Mouse (Mus musculus) embryonic stem cell, embryonic (primary cell): Measurements from ENCODE around the gene March9.

Experiments
- CTCF ChIA-PET, 4 experiments: fragments of 300-600 bp in 2 of 4; fragments of 350-600 bp in 2 of 4; sonication (Branson Sonifier 250); formaldehyde crosslinking; loops; one replicate each; lab custom pipeline; 2022; ENCODE audit warnings: inconsistent platforms in 2 of 4; lab: Charles Lee
- POLR2A ChIA-PET, 4 experiments: fragments of 300-600 bp in 2 of 4; fragments of 350-600 bp in 2 of 4; sonication (Branson Sonifier 250); formaldehyde crosslinking; loops; one replicate each; lab custom pipeline; 2022; ENCODE audit warnings: antibody characterized with exemption in 4 of 4, inconsistent platforms in 1 of 4; lab: Charles Lee

The March9 gene

GRCm38 (mm10) chr10:127085052-127085451, 25.1 kb upstream of the March9 start:
- CTCF ChIA-PET = interaction anchor here in 1 of 4 experiments (0.7 to 1.8 kb wide), 2 partner anchors 10 to 112 kb away, joined by 3 to 7 read pairs; partner anchors contain the start of gene Agap2

GRCm38 (mm10) chr10:127083915-127084306, 23.9 kb upstream of the March9 start:
- ChIA-PET CTCF (interaction anchor here in 3 of 4 experiments (0.5 to 1.6 kb wide), 4 partner anchors 8 to 26 kb away, joined by 3 to 4 read pairs (median 3); no protein-coding TSS in a partner anchor), POLR2A (interaction anchor here in 2 of 4 experiments (1.5 to 2.1 kb wide), 2 partner anchors 8 to 17 kb away, joined by 3 to 7 read pairs; partner anchors contain the start of gene Agap2 (in 1 of the 2))

More at GRCm38 (mm10) chr10:127085052-127085451, 25.1 kb upstream of the March9 start:
- POLR2A ChIA-PET = interaction anchor here in 2 of 4 experiments (1.0 to 2.1 kb wide), 4 partner anchors 9 to 160 kb away, joined by 3 to 7 read pairs (median 6); partner anchors contain the start of genes Agap2 (in 1 of the 2) and Tspan31 (in 1 of the 2)

GRCm38 (mm10) chr10:127083292-127083914, 23.4 kb upstream of the March9 start:
- POLR2A ChIA-PET = interaction anchor here in 1 of 4 experiments (1.4 to 1.5 kb wide), 2 partner anchors 17 to 37 kb away, joined by 3 to 5 read pairs; partner anchors contain the start of gene Os9

GRCm38 (mm10) chr10:127081996-127082620, 22.1 kb upstream of the March9 start:
- POLR2A ChIA-PET = interaction anchor here in 3 of 4 experiments (0.6 to 1.5 kb wide), 6 partner anchors 11 to 345 kb away, joined by 3 to 6 read pairs (median 4); partner anchors contain the start of genes Cdk4 (in 1 of the 3) and Os9 (in 1 of the 3)
- CTCF ChIA-PET = interaction anchor here in 2 of 4 experiments (0.7 to 1.6 kb wide), 3 partner anchors 24 to 104 kb away, joined by 3 to 5 read pairs (median 4); no protein-coding TSS in a partner anchor

More at GRCm38 (mm10) chr10:127083292-127083914, 23.4 kb upstream of the March9 start:
- CTCF ChIA-PET = interaction anchor here in 3 of 4 experiments (0.5 to 1.6 kb wide), 4 partner anchors 9 to 25 kb away, joined by 3 to 4 read pairs (median 3); no protein-coding TSS in a partner anchor

GRCm38 (mm10) chr10:127080901-127081780, 21.2 kb upstream of the March9 start:
- CTCF ChIA-PET = interaction anchor here in 3 of 4 experiments (0.7 to 1.5 kb wide), 4 partner anchors 8 to 103 kb away, joined by 3 to 5 read pairs (median 4); no protein-coding TSS in a partner anchor
- POLR2A ChIA-PET = interaction anchor here (0.5 to 3.8 kb wide), 12 partner anchors 10 to 346 kb away, joined by 3 to 24 read pairs (median 4); partner anchors contain the start of genes Cdk4 (in 1 of the 4), Pip4k2c (in 1 of the 4) and Tspan31 (in 1 of the 4)

- CTCF ChIA-PET = interaction anchor here in 2 of 4 experiments (0.5 to 1.5 kb wide), 6 partner anchors 9 to 1192 kb away, joined by 3 to 6 read pairs (median 4); no protein-coding TSS in a partner anchor
Observed at GRCm38 (mm10) chr10:127079665-127080391, 19.8 kb upstream of the March9 start.

GRCm38 (mm10) chr10:127078677-127079575, 18.9 kb upstream of the March9 start:
- CTCF ChIA-PET = interaction anchor here in 2 of 4 experiments (0.5 to 1.3 kb wide), 7 partner anchors 16 to 1193 kb away, joined by 3 to 8 read pairs (median 6); partner anchors contain the start of gene Cdk4 (in 1 of the 2)
- POLR2A ChIA-PET = interaction anchor here in 3 of 4 experiments (0.5 to 3.8 kb wide), 24 partner anchors 8 to 1241 kb away, joined by 3 to 24 read pairs (median 3); partner anchors contain the start of genes Tspan31 (in 2 of the 3), Avil (in 1 of the 3), Cdk4 (in 1 of the 3) and Slc26a10 (in 1 of the 3)

More at GRCm38 (mm10) chr10:127079665-127080391, 19.8 kb upstream of the March9 start:
- POLR2A ChIA-PET = interaction anchor here in 3 of 4 experiments (1.0 to 3.8 kb wide), 10 partner anchors 9 to 211 kb away, joined by 3 to 24 read pairs (median 3); partner anchors contain the start of genes Cdk4 (in 1 of the 3) and Tspan31 (in 1 of the 3)

- POLR2A ChIA-PET = interaction anchor here in 3 of 4 experiments (0.6 to 3.8 kb wide), 17 partner anchors 7 to 272 kb away, joined by 3 to 24 read pairs (median 3); partner anchors contain the start of genes Tspan31 (in 2 of the 3), Avil (in 1 of the 3), Cdk4 (in 1 of the 3) and Eef1akmt3 (in 1 of the 3)
Observed at GRCm38 (mm10) chr10:127078001-127078676, 18.2 kb upstream of the March9 start.

GRCm38 (mm10) chr10:127077515-127077914, 17.5 kb upstream of the March9 start:
- CTCF ChIA-PET = interaction anchor here (0.6 to 0.8 kb wide), 4 partner anchors 20 to 261 kb away, joined by 3 to 7 read pairs (median 3); no protein-coding TSS in a partner anchor
- POLR2A ChIA-PET = interaction anchor here in 3 of 4 experiments (0.6 to 3.8 kb wide), 8 partner anchors 7 to 398 kb away, joined by 3 to 24 read pairs (median 4); partner anchors contain the start of genes Cdk4 (in 1 of the 3) and Tspan31 (in 1 of the 3)

More at GRCm38 (mm10) chr10:127078001-127078676, 18.2 kb upstream of the March9 start:
- CTCF ChIA-PET = interaction anchor here in 3 of 4 experiments (0.5 to 1.3 kb wide), 6 partner anchors 20 to 530 kb away, joined by 3 to 8 read pairs (median 4); no protein-coding TSS in a partner anchor

- POLR2A ChIA-PET = interaction anchor here in 3 of 4 experiments (0.6 to 2.7 kb wide), 13 partner anchors 8 to 997 kb away, joined by 3 to 23 read pairs (median 5); partner anchors contain the start of genes Cdk4 (in 3 of the 3) and Avil (in 1 of the 3)
- CTCF ChIA-PET = interaction anchor here in 1 of 4 experiments (0.6 to 2.5 kb wide), 5 partner anchors 9 to 258 kb away, joined by 3 to 8 read pairs (median 4); no protein-coding TSS in a partner anchor
Observed at GRCm38 (mm10) chr10:127076082-127076481, 16.1 kb upstream of the March9 start.

- ChIA-PET CTCF (interaction anchor here in 3 of 4 experiments (0.6 to 2.5 kb wide), 20 partner anchors 9 to 1624 kb away, joined by 3 to 8 read pairs (median 4); partner anchors contain the start of genes Atp23 (in 1 of the 3), Cdk4 (in 1 of the 3), Cyp27b1 (in 1 of the 3) and Gli1 (in 1 of the 3)), POLR2A (interaction anchor here in 3 of 4 experiments (0.5 to 2.7 kb wide), 12 partner anchors 8 to 996 kb away, joined by 3 to 23 read pairs (median 5); partner anchors contain the start of genes Cdk4 (in 3 of the 3) and Avil (in 1 of the 3))
Observed at GRCm38 (mm10) chr10:127075651-127076050, 15.7 kb upstream of the March9 start.

- ChIA-PET POLR2A (interaction anchor here in 3 of 4 experiments (0.5 to 2.7 kb wide), 10 partner anchors 8 to 105 kb away, joined by 3 to 23 read pairs (median 6); partner anchors contain the start of gene Cdk4 (in 3 of the 3)), CTCF (interaction anchor here in 3 of 4 experiments (0.5 to 2.5 kb wide), 23 partner anchors 9 to 1625 kb away, joined by 3 to 8 read pairs (median 4); partner anchors contain the start of genes Atp23 (in 1 of the 3), Cdk4 (in 1 of the 3), Cyp27b1 (in 1 of the 3) and Gli1 (in 1 of the 3))
Observed at GRCm38 (mm10) chr10:127075080-127075479, 15.1 kb upstream of the March9 start, which contains the start of gene Agap2. Gene Agap2, plus strand, starts transcription at chr10:127075284.

- CTCF ChIA-PET = interaction anchor here in 3 of 4 experiments (0.6 to 1.9 kb wide), 5 partner anchors 11 to 37 kb away, joined by 3 to 7 read pairs (median 4); no protein-coding TSS in a partner anchor
- POLR2A ChIA-PET = interaction anchor here in 3 of 4 experiments (1.0 to 2.7 kb wide), 4 partner anchors 9 to 17 kb away, joined by 3 to 23 read pairs (median 4); partner anchors contain the start of gene Cdk4 (in 2 of the 3)
Observed at GRCm38 (mm10) chr10:127073981-127074380, 14.0 kb upstream of the March9 start.
